Mouse (Mus musculus): Measurements from ENCODE around the gene Gmfb. TPM values are rescaled to one million over a fixed set of nuclear protein-coding genes. Genes with fewer than 3 reads are reported as not detected.

Gmfb gene
- total and polyA plus RNA-seq, 3 experiments = 7.5 to 33.8 (median 27.4) TPM

DNA sequence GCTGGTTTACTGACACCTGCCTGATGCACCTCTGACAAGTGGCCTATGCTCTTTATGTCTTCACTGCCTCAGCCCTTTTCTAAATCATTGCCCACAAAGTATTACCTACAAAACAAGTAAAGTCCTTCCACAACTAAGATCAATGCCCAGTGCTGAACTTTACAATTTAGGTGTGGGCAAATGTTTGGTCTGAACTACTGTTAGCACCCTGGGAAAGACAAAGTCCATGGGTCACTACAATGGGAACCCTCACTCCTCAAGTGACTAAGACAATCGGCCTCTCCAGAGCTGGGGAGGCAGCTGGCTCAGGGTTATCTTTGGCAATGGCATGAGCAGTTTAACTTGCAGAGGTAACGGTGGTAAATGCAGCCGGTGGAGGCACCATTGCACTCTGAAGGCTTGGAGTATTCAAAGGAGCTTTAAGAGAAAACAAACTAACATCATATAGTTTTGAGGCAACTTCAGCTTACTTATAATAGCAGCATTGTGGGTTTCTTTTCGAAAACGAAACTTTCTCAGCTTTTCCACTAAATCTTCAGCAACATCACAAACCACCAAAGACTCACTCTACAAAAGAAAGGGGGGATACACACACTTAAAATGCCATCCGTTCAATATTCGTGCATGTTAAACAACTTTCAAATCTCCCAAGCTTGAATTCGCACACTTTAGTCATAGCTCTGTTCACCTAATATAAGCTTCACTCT, 5.0 kb downstream of the Gmfb start:
- Histone ChIP-seq H3K36me3 (ENCODE audit: control insufficient read depth, insufficient read depth, low read length) (peaks cover 6% of the 10 kb centered on the region), H3K4me1 (ENCODE audit: control insufficient read depth, insufficient read depth, low read length) (peaks cover 6% of the 10 kb centered on the region), H3K9ac (ENCODE audit: low read depth, low read length) (no peak overlapping the region), H3K27me3 (ENCODE audit: control insufficient read depth, insufficient read depth, low read length) (no peaks in the 10 kb centered on the region), H3K4me3 (no peak overlapping the region), H3K79me2 (replicated peaks; ENCODE audit: control insufficient read depth, insufficient read depth, low read length) (peaks cover 6% of the 10 kb centered on the region), H3K27ac (no peak overlapping the region)
- no peak for DNase-seq
- 84% methylated on average over 8 of the region's 8 CpGs for WGBS
- no peak for TF ChIP-seq POLR2A (IDR thresholded peaks at IDR 0.05; ENCODE audit: insufficient read depth, low read depth, low read length)
- TF ChIP-seq CTCF (IDR thresholded peaks at IDR 0.05) = no peak
- TF ChIP-seq EP300 (IDR thresholded peaks at IDR 0.05; ENCODE audit: insufficient read depth, low read depth, low read length) = no peak
- intact Hi-C loops (cut with DNase I) = no loop called here

DNA sequence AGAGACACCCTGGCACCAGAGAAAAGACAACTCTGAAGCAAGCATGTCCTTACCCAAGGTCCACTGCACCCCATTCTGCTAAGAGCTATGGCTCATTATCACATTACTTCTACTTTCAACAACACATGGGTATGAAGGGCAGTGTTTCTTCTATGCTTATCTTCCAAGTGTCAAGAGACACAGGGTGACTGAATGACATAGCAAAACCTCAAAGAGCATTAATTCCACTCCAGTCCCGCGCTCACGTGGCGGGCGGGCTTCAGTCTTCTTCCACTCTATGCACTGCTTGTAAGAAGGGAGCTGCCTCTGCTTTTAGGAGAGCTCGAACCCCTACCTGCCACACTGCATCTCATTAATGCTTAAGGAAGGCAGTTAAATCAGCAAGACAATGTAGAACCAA, 6.4 kb downstream of the Gmfb start:
- Histone ChIP-seq H3K79me2 (replicated peaks; ENCODE audit: control insufficient read depth, insufficient read depth, low read length) (peaks cover 6% of the 10 kb centered on the region; the same call in 1 of the 2 replicates), H3K9ac (ENCODE audit: low read depth, low read length) (no peak overlapping the region), H3K27me3 (ENCODE audit: control insufficient read depth, insufficient read depth, low read length) (no peaks in the 10 kb centered on the region), H3K4me3 (no peak overlapping the region), H3K27ac (no peak overlapping the region), H3K4me1 (ENCODE audit: control insufficient read depth, insufficient read depth, low read length) (peaks cover 6% of the 10 kb centered on the region), H3K36me3 (ENCODE audit: control insufficient read depth, insufficient read depth, low read length) (peaks cover 9% of the 10 kb centered on the region)
- DNase-seq = no peak
- TF ChIP-seq EP300 (IDR thresholded peaks at IDR 0.05; ENCODE audit: insufficient read depth, low read depth, low read length) (no peak), CTCF (IDR thresholded peaks at IDR 0.05) (no peak), POLR2A (IDR thresholded peaks at IDR 0.05; ENCODE audit: insufficient read depth, low read depth, low read length) (no peak)
- WGBS = 78% methylated on average over 6 of the region's 6 CpGs
- intact Hi-C loops (cut with DNase I) = no loop called here

DNA sequence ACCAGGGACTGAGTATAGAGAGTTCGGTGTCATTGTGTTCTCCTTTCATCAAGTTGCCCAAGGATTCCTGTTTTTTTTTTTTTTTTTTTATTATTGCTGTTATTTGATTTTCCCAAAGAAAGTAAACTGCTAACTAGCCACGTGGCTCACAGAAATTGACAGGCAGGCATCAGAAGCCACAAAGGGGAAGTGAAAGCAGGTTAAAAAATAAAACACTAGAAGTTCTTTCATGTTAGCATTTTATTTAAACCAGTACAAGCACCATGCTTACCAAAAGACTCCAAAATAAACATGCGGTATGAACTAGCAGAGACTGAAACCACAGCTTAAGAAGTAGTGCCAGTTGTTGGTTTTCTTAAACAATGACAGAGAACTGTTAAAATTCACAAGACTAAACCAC, 14.1 kb downstream of the Gmfb start:
- H3K9ac ChIP-seq (ENCODE audit: low read depth, low read length) = no peak overlapping the region
- H3K27me3 ChIP-seq (ENCODE audit: control insufficient read depth, insufficient read depth, low read length) = no peaks in the 10 kb centered on the region
- H3K36me3 ChIP-seq (ENCODE audit: control insufficient read depth, insufficient read depth, low read length) = peaks cover 13% of the 10 kb centered on the region
- H3K27ac ChIP-seq = no peak overlapping the region
- intact Hi-C loops (cut with DNase I) = no loop called here
- no peak for DNase-seq
- 61% methylated on average over 3 of the region's 3 CpGs for WGBS
- H3K79me2 ChIP-seq (replicated peaks; ENCODE audit: control insufficient read depth, insufficient read depth, low read length) = no peaks in the 10 kb centered on the region
- no peak overlapping the region for H3K4me3 ChIP-seq
- 0 out of 2 replicates have a peak, but pooled peaks cover 1% of the 10 kb centered on the region for H3K4me1 ChIP-seq (ENCODE audit: control insufficient read depth, insufficient read depth, low read length)
- TF ChIP-seq POLR2A (IDR thresholded peaks at IDR 0.05; ENCODE audit: insufficient read depth, low read depth, low read length) (no peak), EP300 (IDR thresholded peaks at IDR 0.05; ENCODE audit: insufficient read depth, low read depth, low read length) (no peak), CTCF (IDR thresholded peaks at IDR 0.05) (no peak)

DNA sequence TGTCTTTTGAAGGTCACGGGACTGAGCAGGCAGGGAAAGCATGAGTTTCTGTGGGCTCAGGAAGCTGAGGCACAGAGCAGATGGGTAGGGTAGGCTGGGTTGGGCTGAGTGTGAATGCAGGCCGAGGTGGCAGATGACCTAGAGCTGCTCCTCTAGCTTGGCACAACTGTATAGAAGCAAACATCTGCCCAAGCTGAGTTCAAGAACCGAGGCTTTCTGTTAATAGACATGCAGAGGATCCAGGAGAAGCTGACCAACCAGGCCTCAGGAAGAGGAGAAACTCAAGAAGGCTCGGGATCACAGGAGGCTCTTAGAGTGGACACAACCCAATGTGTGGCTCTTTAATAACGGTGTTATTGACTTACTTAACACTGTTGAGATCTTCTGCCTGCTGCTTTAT, 15.9 kb downstream of the Gmfb start:
- no peak overlapping the region for H3K9ac ChIP-seq (ENCODE audit: low read depth, low read length)
- WGBS = 82% methylated on average over 5 of the region's 5 CpGs
- H3K4me3 ChIP-seq = no peak overlapping the region
- no peaks in the 10 kb centered on the region for H3K27me3 ChIP-seq (ENCODE audit: control insufficient read depth, insufficient read depth, low read length)
- no peak overlapping the region for H3K27ac ChIP-seq
- H3K79me2 ChIP-seq (replicated peaks; ENCODE audit: control insufficient read depth, insufficient read depth, low read length) = no peaks in the 10 kb centered on the region
- TF ChIP-seq POLR2A (IDR thresholded peaks at IDR 0.05; ENCODE audit: insufficient read depth, low read depth, low read length) (no peak), EP300 (IDR thresholded peaks at IDR 0.05; ENCODE audit: insufficient read depth, low read depth, low read length) (no peak), CTCF (IDR thresholded peaks at IDR 0.05) (no peak)
- DNase-seq = no peak
- 0 out of 2 replicates have a peak, but pooled peaks cover 1% of the 10 kb centered on the region for H3K4me1 ChIP-seq (ENCODE audit: control insufficient read depth, insufficient read depth, low read length)
- peaks cover 11% of the 10 kb centered on the region for H3K36me3 ChIP-seq (ENCODE audit: control insufficient read depth, insufficient read depth, low read length)
- intact Hi-C loops (cut with DNase I) = no loop called here

DNA sequence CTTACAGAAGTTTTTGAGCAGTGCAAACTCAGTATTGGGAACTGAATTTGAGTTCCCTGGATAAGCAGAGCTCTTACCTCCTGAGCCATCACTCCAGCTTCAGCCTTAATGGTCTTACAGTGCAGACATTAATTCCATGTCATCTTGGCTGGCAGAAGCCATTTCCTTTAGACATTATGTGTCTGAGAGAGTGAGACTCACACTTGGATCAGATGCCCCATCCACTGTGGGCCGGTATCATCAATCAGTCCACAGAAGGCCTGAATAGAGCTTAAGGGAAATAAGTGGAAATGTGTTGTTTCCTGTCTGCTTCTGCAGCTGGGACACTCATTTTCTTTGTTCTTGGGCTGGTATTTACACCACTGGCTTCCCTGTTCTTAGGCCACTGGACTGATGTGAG, 18.3 kb downstream of the Gmfb start:
- H3K27me3 ChIP-seq (ENCODE audit: control insufficient read depth, insufficient read depth, low read length) = no peaks in the 10 kb centered on the region
- no peak overlapping the region for H3K9ac ChIP-seq (ENCODE audit: low read depth, low read length)
- H3K4me3 ChIP-seq = no peak overlapping the region
- no peaks in the 10 kb centered on the region for H3K79me2 ChIP-seq (replicated peaks; ENCODE audit: control insufficient read depth, insufficient read depth, low read length)
- intact Hi-C loops (cut with DNase I) = no loop called here
- no peak for DNase-seq
- WGBS = 51% methylated on average over 1 of the region's 1 CpGs
- H3K36me3 ChIP-seq (ENCODE audit: control insufficient read depth, insufficient read depth, low read length) = peaks cover 4% of the 10 kb centered on the region
- TF ChIP-seq CTCF (IDR thresholded peaks at IDR 0.05) = no peak
- TF ChIP-seq EP300 (IDR thresholded peaks at IDR 0.05; ENCODE audit: insufficient read depth, low read depth, low read length) = no peak
- no peak for TF ChIP-seq POLR2A (IDR thresholded peaks at IDR 0.05; ENCODE audit: insufficient read depth, low read depth, low read length)
- H3K27ac ChIP-seq = no peak overlapping the region
- H3K4me1 ChIP-seq (ENCODE audit: control insufficient read depth, insufficient read depth, low read length) = 0 out of 2 replicates have a peak, but pooled peaks cover 1% of the 10 kb centered on the region

DNA sequence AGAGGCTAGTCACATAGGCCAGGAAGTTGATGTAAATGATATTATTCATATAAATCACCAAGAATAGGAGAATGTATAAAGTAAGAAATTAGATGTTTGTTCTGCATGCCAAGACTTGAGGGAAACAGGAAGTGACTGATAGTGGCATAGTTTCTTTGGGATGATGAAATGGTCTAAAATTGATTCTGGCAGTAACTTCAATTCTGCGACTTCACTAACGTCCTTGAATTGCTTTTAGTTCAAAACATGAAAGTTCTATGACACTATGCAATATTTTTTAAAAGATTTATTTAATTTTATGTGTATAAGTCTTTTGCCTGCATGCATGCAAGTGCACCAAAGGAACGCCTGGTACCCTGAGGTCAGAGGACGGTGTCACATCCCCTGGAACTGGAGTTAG, 18.8 kb downstream of the Gmfb start:
- no peaks in the 10 kb centered on the region for H3K79me2 ChIP-seq (replicated peaks; ENCODE audit: control insufficient read depth, insufficient read depth, low read length)
- H3K9ac ChIP-seq (ENCODE audit: low read depth, low read length) = no peak overlapping the region
- intact Hi-C loops (cut with DNase I) = no loop called here
- 0 out of 2 replicates have a peak, but pooled peaks cover 1% of the 10 kb centered on the region for H3K4me1 ChIP-seq (ENCODE audit: control insufficient read depth, insufficient read depth, low read length)
- no peak overlapping the region for H3K27ac ChIP-seq
- WGBS = 79% methylated on average over 4 of the region's 4 CpGs
- H3K4me3 ChIP-seq = no peak overlapping the region
- H3K36me3 ChIP-seq (ENCODE audit: control insufficient read depth, insufficient read depth, low read length) = peaks cover 4% of the 10 kb centered on the region
- DNase-seq = no peak
- H3K27me3 ChIP-seq (ENCODE audit: control insufficient read depth, insufficient read depth, low read length) = no peaks in the 10 kb centered on the region
- TF ChIP-seq POLR2A (IDR thresholded peaks at IDR 0.05; ENCODE audit: insufficient read depth, low read depth, low read length) = no peak
